Mouse (Mus musculus): ENCODE results near the gene Crip2. TPM values are rescaled to one million over a fixed set of nuclear protein-coding genes. Genes with fewer than 3 reads are reported as not detected.

Crip2 gene
- polyA plus RNA-seq, 1 experiment from 2014 or later, result 354 TPM

GRCm38 (mm10) chr12:113181020-113181419, 41.0 kb downstream of the Crip2 start:
- Histone ChIP-seq H3K27me3 (replicated peaks; ENCODE audit: control insufficient read depth, insufficient read depth, low read length) (no peaks in the 10 kb centered on the region), H3K4me3 (ENCODE audit: low read depth, low read length) (no peak overlapping the region), H3K9ac (ENCODE audit: low read length) (no peak overlapping the region), H3K4me1 (ENCODE audit: control insufficient read depth, insufficient read depth, low read length) (no peaks in the 10 kb centered on the region), H3K4me2 (ENCODE audit: low read length) (no peak overlapping the region), H3K36me3 (ENCODE audit: control insufficient read depth, insufficient read depth, low read length) (no peaks in the 10 kb centered on the region), H3K9me3 (replicated peaks; ENCODE audit: control insufficient read depth, low read length) (no peaks in the 10 kb centered on the region), H3K27ac (ENCODE audit: low read depth, low read length) (no peak overlapping the region)
- ATAC-seq (no peak), DNase-seq (ENCODE audit: low spot score) (no peak)
- WGBS, result 82% methylated on average over 4 of the region's 4 CpGs

GRCm38 (mm10) chr12:113184945-113185344, 44.9 kb downstream of the Crip2 start:
- 58% methylated on average over 5 of the region's 5 CpGs for WGBS
- no peaks in the 10 kb centered on the region for H3K9me3 ChIP-seq (replicated peaks; ENCODE audit: control insufficient read depth, low read length)
- no peak overlapping the region for H3K4me3 ChIP-seq (ENCODE audit: low read depth, low read length)
- H3K27me3 ChIP-seq (replicated peaks; ENCODE audit: control insufficient read depth, insufficient read depth, low read length), result no peaks in the 10 kb centered on the region
- H3K27ac ChIP-seq (ENCODE audit: low read depth, low read length), result no peak overlapping the region
- ATAC-seq, result no peak
- no peak overlapping the region for H3K4me2 ChIP-seq (ENCODE audit: low read length)
- no peak for DNase-seq (ENCODE audit: low spot score)
- peaks cover 12% of the 10 kb centered on the region for H3K4me1 ChIP-seq (ENCODE audit: control insufficient read depth, insufficient read depth, low read length)
- H3K36me3 ChIP-seq (ENCODE audit: control insufficient read depth, insufficient read depth, low read length), result peaks cover 18% of the 10 kb centered on the region
- no peak overlapping the region for H3K9ac ChIP-seq (ENCODE audit: low read length)

DNA sequence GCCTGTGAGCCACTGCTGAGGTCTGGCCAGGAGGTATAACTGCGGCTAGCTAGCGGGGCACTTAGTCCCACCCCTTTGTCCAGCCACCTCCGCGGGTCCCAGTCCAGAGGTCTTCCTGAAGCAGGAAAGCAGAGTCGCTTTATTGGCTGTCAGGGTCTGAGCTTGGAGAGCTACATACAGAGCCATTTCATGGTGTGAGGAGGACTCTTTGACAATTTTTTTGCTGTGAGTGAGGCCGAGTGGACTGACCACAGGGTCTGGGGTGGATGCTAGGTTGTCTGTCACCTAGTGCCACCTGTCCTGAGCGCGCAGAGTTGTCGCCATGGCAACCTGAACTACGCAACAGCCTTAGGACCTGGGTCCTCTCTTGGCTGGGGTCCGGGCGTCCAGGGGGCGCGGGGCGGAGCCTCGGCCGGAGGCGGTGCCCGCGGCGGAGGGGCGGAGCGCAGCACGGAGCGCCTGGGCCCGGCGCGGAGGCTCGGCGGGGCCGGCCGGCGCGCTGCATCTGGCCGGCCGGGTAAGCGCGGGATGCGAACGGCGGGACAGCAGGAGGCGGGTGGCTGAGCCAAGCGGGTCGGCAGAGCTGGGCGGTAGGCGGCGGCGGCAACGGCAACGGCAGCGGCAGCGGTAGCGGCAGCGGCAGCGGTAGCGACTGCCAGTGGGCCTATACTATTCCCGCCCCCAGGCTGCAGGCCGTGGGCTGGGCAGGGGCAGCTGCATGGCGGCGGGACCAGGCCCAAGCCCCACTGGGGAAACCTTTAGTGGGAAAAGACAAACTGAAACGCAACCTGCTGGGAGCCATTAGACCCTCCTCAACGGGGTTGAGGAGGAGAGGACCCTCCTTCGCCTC, 45.6 kb downstream of the Crip2 start, which contains the start of gene Tmem121:
TSS of gene Tmem121 (plus strand) at position 489 of the 850 bp plus-strand sequence.
- Histone ChIP-seq H3K9me3 (replicated peaks; ENCODE audit: control insufficient read depth, low read length) (no peaks in the 10 kb centered on the region), H3K36me3 (ENCODE audit: control insufficient read depth, insufficient read depth, low read length) (peaks cover 25% of the 10 kb centered on the region), H3K27ac (ENCODE audit: low read depth, low read length) (no peak within 1 kb of the TSS; the same call in 1 of the 2 replicates), H3K9ac (ENCODE audit: low read length) (peak within 1 kb of the TSS; percentile 88), H3K27me3 (replicated peaks; ENCODE audit: control insufficient read depth, insufficient read depth, low read length) (no peaks in the 10 kb centered on the region), H3K4me1 (ENCODE audit: control insufficient read depth, insufficient read depth, low read length) (peaks cover 12% of the 10 kb centered on the region), H3K4me2 (ENCODE audit: low read length) (peak within 1 kb of the TSS; percentile 68), H3K4me3 (ENCODE audit: low read depth, low read length) (peak within 1 kb of the TSS; percentile 71)
- WGBS, result under 1% methylated on average over 62 of the region's 63 CpGs
- ATAC-seq (peak; percentile 72), DNase-seq (ENCODE audit: low spot score) (peak; percentile 58)

DNA sequence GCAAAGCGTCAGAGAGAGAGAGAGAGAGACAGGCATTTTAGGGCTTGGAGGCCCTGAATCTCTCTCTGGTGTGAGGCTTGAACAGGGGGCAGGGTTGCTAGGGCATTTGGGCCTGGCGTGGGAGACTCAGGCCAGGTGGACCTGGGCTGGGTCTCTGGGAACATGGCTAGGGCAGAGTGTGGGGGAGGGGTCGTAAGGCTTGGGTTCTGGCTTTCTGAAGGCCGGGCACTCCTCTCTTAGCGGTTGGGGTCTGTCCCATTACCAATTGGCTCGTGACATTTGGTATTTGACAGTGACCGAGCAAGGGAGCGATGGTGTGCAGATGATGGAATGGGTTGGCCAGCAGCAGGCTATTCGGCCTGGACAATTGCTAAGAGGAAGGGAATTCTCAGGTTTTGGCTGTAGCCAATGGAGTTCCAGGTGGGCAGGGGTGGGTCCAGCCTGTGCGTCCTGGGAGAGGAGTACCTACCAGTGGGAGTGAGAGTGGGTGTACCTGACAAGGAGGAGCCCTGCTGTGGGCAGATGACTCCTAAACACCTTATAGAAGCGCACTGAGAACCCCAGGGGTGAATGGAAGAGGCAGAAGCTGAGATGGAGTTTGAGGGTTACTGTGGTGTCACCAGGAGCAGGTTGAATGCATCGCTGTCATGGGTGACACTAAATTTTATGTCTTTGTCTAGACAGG, 46.4 kb downstream of the Crip2 start:
- Histone ChIP-seq H3K4me1 (ENCODE audit: control insufficient read depth, insufficient read depth, low read length) (peaks cover 12% of the 10 kb centered on the region), H3K36me3 (ENCODE audit: control insufficient read depth, insufficient read depth, low read length) (peaks cover 32% of the 10 kb centered on the region), H3K4me2 (ENCODE audit: low read length) (peak overlapping the region; percentile 68), H3K4me3 (ENCODE audit: low read depth, low read length) (peak overlapping the region; percentile 71), H3K27ac (ENCODE audit: low read depth, low read length) (no peak overlapping the region), H3K9me3 (replicated peaks; ENCODE audit: control insufficient read depth, low read length) (no peaks in the 10 kb centered on the region), H3K27me3 (replicated peaks; ENCODE audit: control insufficient read depth, insufficient read depth, low read length) (no peaks in the 10 kb centered on the region), H3K9ac (ENCODE audit: low read length) (peak overlapping the region; percentile 88)
- ATAC-seq, result peak; percentile 7
- 34% methylated on average over 12 of the region's 12 CpGs for WGBS
- DNase-seq (ENCODE audit: low spot score), result no peak

DNA sequence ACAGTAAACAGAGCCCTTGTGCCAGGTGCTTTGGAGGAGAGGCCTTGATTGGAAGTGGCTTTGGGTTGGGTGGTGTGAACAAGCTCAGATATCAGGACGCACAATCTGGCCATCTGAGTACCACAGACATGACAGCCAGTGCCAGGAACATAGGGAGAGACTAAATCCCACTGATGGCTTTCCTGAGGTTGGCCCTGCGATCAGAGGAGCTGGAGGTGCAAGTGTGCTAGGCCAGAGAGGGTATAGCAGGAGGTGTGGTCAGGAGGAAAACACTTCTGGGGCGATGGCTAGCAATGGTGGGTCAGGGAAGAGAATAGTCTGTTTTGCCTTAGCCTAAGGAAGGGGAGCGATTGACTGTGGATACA, 47.0 kb downstream of the Crip2 start:
- H3K27me3 ChIP-seq (replicated peaks; ENCODE audit: control insufficient read depth, insufficient read depth, low read length), result no peaks in the 10 kb centered on the region

GRCm38 (mm10) chr12:113187584-113188295, 47.7 kb downstream of the Crip2 start:
- Histone ChIP-seq H3K4me1 (ENCODE audit: control insufficient read depth, insufficient read depth, low read length) (peaks cover 12% of the 10 kb centered on the region), H3K4me3 (ENCODE audit: low read depth, low read length) (peak overlapping the region; percentile 71), H3K4me2 (ENCODE audit: low read length) (peak overlapping the region; percentile 68), H3K9ac (ENCODE audit: low read length) (peak overlapping the region; percentile 88), H3K27me3 (replicated peaks; ENCODE audit: control insufficient read depth, insufficient read depth, low read length) (no peaks in the 10 kb centered on the region), H3K27ac (ENCODE audit: low read depth, low read length) (no peak overlapping the region), H3K36me3 (ENCODE audit: control insufficient read depth, insufficient read depth, low read length) (peaks cover 32% of the 10 kb centered on the region), H3K9me3 (replicated peaks; ENCODE audit: control insufficient read depth, low read length) (no peaks in the 10 kb centered on the region)
- 4% methylated on average over 56 of the region's 56 CpGs for WGBS
- peak; percentile 92 for DNase-seq (ENCODE audit: low spot score)
- ATAC-seq, result peak; percentile 55

More for the DNA sequence above, 47.0 kb downstream of the Crip2 start:
- ATAC-seq (no peak), DNase-seq (ENCODE audit: low spot score) (no peak)
- Histone ChIP-seq H3K27ac (ENCODE audit: low read depth, low read length) (no peak overlapping the region), H3K4me2 (ENCODE audit: low read length) (peak overlapping the region; percentile 68), H3K9me3 (replicated peaks; ENCODE audit: control insufficient read depth, low read length) (no peaks in the 10 kb centered on the region), H3K9ac (ENCODE audit: low read length) (peak overlapping the region; percentile 88), H3K4me1 (ENCODE audit: control insufficient read depth, insufficient read depth, low read length) (peaks cover 12% of the 10 kb centered on the region), H3K4me3 (ENCODE audit: low read depth, low read length) (peak overlapping the region; percentile 71), H3K36me3 (ENCODE audit: control insufficient read depth, insufficient read depth, low read length) (peaks cover 32% of the 10 kb centered on the region)
- WGBS, result 55% methylated on average over 4 of the region's 4 CpGs

DNA sequence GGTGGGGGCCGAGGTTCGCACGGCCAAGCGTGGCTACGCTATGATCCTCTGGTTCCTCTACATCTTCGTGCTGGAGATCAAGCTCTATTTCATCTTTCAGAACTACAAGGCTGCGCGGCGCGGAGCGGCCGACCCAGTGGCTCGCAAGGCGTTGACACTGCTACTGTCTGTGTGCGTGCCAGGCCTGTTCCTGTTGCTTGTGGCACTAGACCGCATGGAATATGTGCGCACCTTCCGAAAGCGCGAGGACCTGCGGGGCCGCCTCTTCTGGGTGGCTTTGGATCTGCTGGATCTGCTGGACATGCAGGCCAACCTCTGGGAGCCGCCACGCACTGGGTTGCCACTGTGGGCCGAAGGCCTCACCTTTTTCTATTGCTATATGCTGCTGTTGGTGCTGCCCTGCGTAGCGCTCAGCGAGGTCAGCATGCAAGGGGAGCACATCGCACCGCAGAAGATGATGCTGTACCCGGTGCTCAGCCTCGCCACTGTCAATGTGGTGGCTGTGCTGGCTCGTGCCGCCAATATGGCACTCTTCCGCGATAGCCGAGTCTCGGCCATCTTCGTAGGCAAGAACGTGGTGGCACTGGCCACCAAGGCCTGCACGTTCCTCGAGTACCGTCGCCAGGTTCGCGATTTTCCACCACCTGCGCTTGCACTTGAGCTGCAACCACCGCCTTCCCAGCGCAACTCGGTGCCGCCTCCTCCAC, 48.5 kb downstream of the Crip2 start:
- DNase-seq (ENCODE audit: low spot score) (no peak), ATAC-seq (no peak)
- no peak overlapping the region for H3K9ac ChIP-seq (ENCODE audit: low read length)
- WGBS, result 94% methylated on average over 51 of the region's 51 CpGs
- peaks cover 32% of the 10 kb centered on the region for H3K36me3 ChIP-seq (ENCODE audit: control insufficient read depth, insufficient read depth, low read length)
- no peaks in the 10 kb centered on the region for H3K27me3 ChIP-seq (replicated peaks; ENCODE audit: control insufficient read depth, insufficient read depth, low read length)
- peak overlapping the region; percentile 71; the same call in 1 of the 2 replicates for H3K4me3 ChIP-seq (ENCODE audit: low read depth, low read length)
- H3K4me2 ChIP-seq (ENCODE audit: low read length), result peak overlapping the region; percentile 68
- no peaks in the 10 kb centered on the region for H3K9me3 ChIP-seq (replicated peaks; ENCODE audit: control insufficient read depth, low read length)
- no peak overlapping the region for H3K27ac ChIP-seq (ENCODE audit: low read depth, low read length)
- peaks cover 12% of the 10 kb centered on the region for H3K4me1 ChIP-seq (ENCODE audit: control insufficient read depth, insufficient read depth, low read length)

GRCm38 (mm10) chr12:113193423-113193822, 53.4 kb downstream of the Crip2 start:
- ATAC-seq, result no peak
- no peak for DNase-seq (ENCODE audit: low spot score)
- no peaks in the 10 kb centered on the region for H3K4me1 ChIP-seq (ENCODE audit: control insufficient read depth, insufficient read depth, low read length)
- H3K27ac ChIP-seq (ENCODE audit: low read depth, low read length), result no peak overlapping the region
- WGBS, result 71% methylated on average over 2 of the region's 2 CpGs
- H3K9ac ChIP-seq (ENCODE audit: low read length), result no peak overlapping the region
- no peak overlapping the region for H3K4me3 ChIP-seq (ENCODE audit: low read depth, low read length)
- H3K9me3 ChIP-seq (replicated peaks; ENCODE audit: control insufficient read depth, low read length), result no peaks in the 10 kb centered on the region
- no peaks in the 10 kb centered on the region for H3K27me3 ChIP-seq (replicated peaks; ENCODE audit: control insufficient read depth, insufficient read depth, low read length)
- no peak overlapping the region for H3K4me2 ChIP-seq (ENCODE audit: low read length)
- H3K36me3 ChIP-seq (ENCODE audit: control insufficient read depth, insufficient read depth, low read length), result peaks cover 30% of the 10 kb centered on the region

All from forebrain, embryonic 14.5 days (tissue).